Mouse (Mus musculus) urinary bladder, postnatal 14 days (tissue): ENCODE results near the gene Fam13a.
A peak's percentile ranks its signal among the peaks of the same experiment; 100 is the strongest.

Source experiments
- DNase-seq: peaks from one replicate; pipeline ENCODE4 v3.0.0; 2021; ENCODE audit warnings: low spot score

Fam13a gene

GRCm38 (mm10) chr6:59024164-59024724 lies at the start of gene Fam13a:
Gene Fam13a (minus strand): TSS chr6:59024549.
- peak; percentile 81 for DNase-seq

- DNase-seq = no peak
These were observed 48.0 kb upstream of the Fam13a start for GRCm38 (mm10) chr6:59072096-59073060.

- DNase-seq = no peak
These were observed 47.3 kb upstream of the Fam13a start for GRCm38 (mm10) chr6:59071691-59072090.

- no peak for DNase-seq
These were observed 43.8 kb upstream of the Fam13a start for GRCm38 (mm10) chr6:59068187-59068586.

- no peak for DNase-seq
These were observed 40.1 kb upstream of the Fam13a start for GRCm38 (mm10) chr6:59064440-59064839.

- DNase-seq = peak; percentile 71
These were observed 28.9 kb upstream of the Fam13a start for GRCm38 (mm10) chr6:59053232-59053631.

- DNase-seq = no peak
These were observed 15.4 kb upstream of the Fam13a start for GRCm38 (mm10) chr6:59039719-59040118.

- no peak for DNase-seq
These were observed 8.4 kb upstream of the Fam13a start for GRCm38 (mm10) chr6:59032748-59033147.

- no peak for DNase-seq
These were observed 7.2 kb upstream of the Fam13a start for GRCm38 (mm10) chr6:59031539-59031938.

- no peak for DNase-seq
These were observed 6.3 kb upstream of the Fam13a start for GRCm38 (mm10) chr6:59030667-59031066.

- DNase-seq = no peak
These were observed 5.7 kb upstream of the Fam13a start for GRCm38 (mm10) chr6:59030037-59030436.

- no peak for DNase-seq
These were observed 4.5 kb upstream of the Fam13a start for GRCm38 (mm10) chr6:59028871-59029270.

- DNase-seq = no peak
These were observed 457 bp upstream of the Fam13a start for GRCm38 (mm10) chr6:59024806-59025205.

- DNase-seq = no peak
These were observed 740 bp downstream of the Fam13a start for GRCm38 (mm10) chr6:59023455-59024163.

- DNase-seq = no peak
These were observed 1.7 kb downstream of the Fam13a start for GRCm38 (mm10) chr6:59022621-59023020.

- peak; percentile 31 for DNase-seq
These were observed 4.0 kb downstream of the Fam13a start for GRCm38 (mm10) chr6:59020346-59020745.

- no peak for DNase-seq
These were observed 4.5 kb downstream of the Fam13a start for GRCm38 (mm10) chr6:59019847-59020246.

GRCm38 (mm10) chr6:59016336-59016832 lies 8.0 kb downstream of the Fam13a start:
- no peak for DNase-seq

GRCm38 (mm10) chr6:59014760-59015159 lies 9.6 kb downstream of the Fam13a start:
- DNase-seq = no peak

- no peak for DNase-seq
These were observed 10.1 kb downstream of the Fam13a start for GRCm38 (mm10) chr6:59014088-59014759.

- DNase-seq = no peak
These were observed 13.6 kb downstream of the Fam13a start for GRCm38 (mm10) chr6:59010792-59011191.

GRCm38 (mm10) chr6:59004630-59005029 lies 19.7 kb downstream of the Fam13a start:
- no peak for DNase-seq
